Mouse (Mus musculus) lung, postnatal 0 days (tissue): Measurements from ENCODE around the gene Atp13a3.

Experiments used
- CTCF ChIP-seq: IDR thresholded peaks from 2 replicates; pipeline ENCODE4 v1.5.1; 2016; ENCODE audit warnings: antibody characterized with exemption, mild to moderate bottlenecking
- EP300 ChIP-seq: IDR thresholded peaks from 2 replicates; pipeline ENCODE4 v1.6.1; 2016; ENCODE audit warnings: antibody characterized with exemption, mild to moderate bottlenecking, control low read depth

- TF ChIP-seq CTCF (no peak), EP300 (no peak)
Measured at GRCm38 (mm10) chr16:30448169-30448568, 42.4 kb upstream of the Atp13a3 start.
